8 mouse cellular contexts compared by ENCODE assay signal in genomic region chr9:35044458-35044857, GRCm38 (mm10).
DNase-seq lines count a peak whose midpoint lies in the region; ATAC-seq and TF ChIP-seq lines count a peak whose summit lies in the region.

No protein-coding gene starts in this region.

- DNase-seq in heart, postnatal 25 days (ENCODE audit: low spot score) = no peak
- peak; percentile 74 for DNase-seq in ZHBTc4 (ENCODE audit: low read depth, low spot score)
- peak; percentile 42 for DNase-seq in lung, postnatal 0 days (ENCODE audit: low spot score)
- no peak for DNase-seq in thymus, postnatal 25 days
- DNase-seq in spleen, postnatal 36 days (ENCODE audit: low spot score in 2 of 2) = no peak

- peak overlapping the region; percentile 52 for H3K9ac ChIP-seq in heart, embryonic 13.5 days
- H3K9ac ChIP-seq in forebrain, embryonic 16.5 days (replicated peaks; ENCODE audit: low read depth, low read length) = no peak overlapping the region
- H3K9ac ChIP-seq in lung, postnatal 0 days (replicated peaks; ENCODE audit: low read depth) = no peak overlapping the region

- H3K4me3 ChIP-seq in heart, embryonic 13.5 days = no peak overlapping the region
- H3K4me3 ChIP-seq in forebrain, embryonic 16.5 days (replicated peaks; ENCODE audit: low read length) = no peak overlapping the region
- no peak overlapping the region for H3K4me3 ChIP-seq in lung, postnatal 0 days (ENCODE audit: low read depth, low read length)

- ATAC-seq in heart, embryonic 13.5 days (ENCODE audit: extremely low read depth, insufficient number of reproducible peaks, low FRiP score, low TSS enrichment) = no peak
- peak; percentile 34; the same call in 1 of the 2 replicates for ATAC-seq in forebrain, embryonic 16.5 days
- no peak for ATAC-seq in lung, postnatal 0 days
- ATAC-seq in monocyte, adult 5-6 weeks (replicated peaks; ENCODE audit: insufficient number of reproducible peaks, low FRiP score, low TSS enrichment, poor library complexity, severe bottlenecking) = no peak

- H3K27me3 ChIP-seq in heart, embryonic 13.5 days (replicated peaks) = no peaks in the 10 kb centered on the region
- H3K27me3 ChIP-seq in forebrain, embryonic 16.5 days (replicated peaks; ENCODE audit: control insufficient read depth, insufficient read depth, low read length) = no peaks in the 10 kb centered on the region
- no peaks in the 10 kb centered on the region for H3K27me3 ChIP-seq in lung, postnatal 0 days (replicated peaks; ENCODE audit: insufficient read depth, low read length)

- WGBS in heart, embryonic 13.5 days = 20% methylated on average over 15 of the region's 15 CpGs
- 7% methylated on average over 15 of the region's 15 CpGs for WGBS in forebrain, embryonic 16.5 days
- 31% methylated on average over 15 of the region's 15 CpGs for WGBS in lung, postnatal 0 days

- intact Hi-C loops in heart, postnatal 25 days (cut with DNase I) = no loop called here

- TF ChIP-seq CTCF in lung, postnatal 0 days (IDR thresholded peaks at IDR 0.05) = no peak

- no peak for TF ChIP-seq EP300 in lung, postnatal 0 days (IDR thresholded peaks at IDR 0.05)

- peak overlapping the region; percentile 84 for H3K27ac ChIP-seq in heart, embryonic 13.5 days (replicated peaks)
- H3K27ac ChIP-seq in forebrain, embryonic 16.5 days (ENCODE audit: low read length) = no peak overlapping the region
- peak overlapping the region; percentile 74 for H3K27ac ChIP-seq in lung, postnatal 0 days (ENCODE audit: low read length)

- H3K9me3 ChIP-seq in heart, embryonic 13.5 days = no peaks in the 10 kb centered on the region
- no peaks in the 10 kb centered on the region for H3K9me3 ChIP-seq in forebrain, embryonic 16.5 days (ENCODE audit: control insufficient read depth, low read length)
- no peaks in the 10 kb centered on the region for H3K9me3 ChIP-seq in lung, postnatal 0 days (ENCODE audit: low read length)

- H3K4me1 ChIP-seq in heart, embryonic 13.5 days = peaks cover 62% of the 10 kb centered on the region
- peaks cover 23% of the 10 kb centered on the region for H3K4me1 ChIP-seq in forebrain, embryonic 16.5 days (replicated peaks; ENCODE audit: control insufficient read depth, insufficient read depth, low read length)
- H3K4me1 ChIP-seq in lung, postnatal 0 days (ENCODE audit: insufficient read depth, low read depth, low read length) = no peaks in the 10 kb centered on the region

- peaks cover 26% of the 10 kb centered on the region for H3K36me3 ChIP-seq in heart, embryonic 13.5 days
- H3K36me3 ChIP-seq in forebrain, embryonic 16.5 days (ENCODE audit: control insufficient read depth, insufficient read depth) = no peaks in the 10 kb centered on the region
- H3K36me3 ChIP-seq in lung, postnatal 0 days (ENCODE audit: insufficient read depth, low read length) = no peaks in the 10 kb centered on the region

- H3K4me2 ChIP-seq in heart, embryonic 13.5 days = peak overlapping the region; percentile 27; the same call in 1 of the 2 replicates
- no peak overlapping the region for H3K4me2 ChIP-seq in forebrain, embryonic 16.5 days (ENCODE audit: low read length)
- H3K4me2 ChIP-seq in lung, postnatal 0 days (replicated peaks; ENCODE audit: low read depth, low read length) = no peak overlapping the region

Comparison
In these comparisons a context has a peak if more than half of its experiments do, and no peak if none do; other contexts are left out.
1. DNase-seq: peak in ZHBTc4 (single experiment) and lung, postnatal 0 days (single experiment); none in heart, postnatal 25 days (single experiment), thymus, postnatal 25 days (single experiment) and spleen, postnatal 36 days (0 of 2).